Mouse (Mus musculus) cerebellum, adult 11 months (tissue): ENCODE results near the gene Wdr72.
A peak's percentile ranks its signal among the peaks of the same experiment; 100 is the strongest.

Experiments used
- DNase-seq: peaks from one replicate; pipeline ENCODE4 v3.0.0; 2022

Wdr72 gene

DNA sequence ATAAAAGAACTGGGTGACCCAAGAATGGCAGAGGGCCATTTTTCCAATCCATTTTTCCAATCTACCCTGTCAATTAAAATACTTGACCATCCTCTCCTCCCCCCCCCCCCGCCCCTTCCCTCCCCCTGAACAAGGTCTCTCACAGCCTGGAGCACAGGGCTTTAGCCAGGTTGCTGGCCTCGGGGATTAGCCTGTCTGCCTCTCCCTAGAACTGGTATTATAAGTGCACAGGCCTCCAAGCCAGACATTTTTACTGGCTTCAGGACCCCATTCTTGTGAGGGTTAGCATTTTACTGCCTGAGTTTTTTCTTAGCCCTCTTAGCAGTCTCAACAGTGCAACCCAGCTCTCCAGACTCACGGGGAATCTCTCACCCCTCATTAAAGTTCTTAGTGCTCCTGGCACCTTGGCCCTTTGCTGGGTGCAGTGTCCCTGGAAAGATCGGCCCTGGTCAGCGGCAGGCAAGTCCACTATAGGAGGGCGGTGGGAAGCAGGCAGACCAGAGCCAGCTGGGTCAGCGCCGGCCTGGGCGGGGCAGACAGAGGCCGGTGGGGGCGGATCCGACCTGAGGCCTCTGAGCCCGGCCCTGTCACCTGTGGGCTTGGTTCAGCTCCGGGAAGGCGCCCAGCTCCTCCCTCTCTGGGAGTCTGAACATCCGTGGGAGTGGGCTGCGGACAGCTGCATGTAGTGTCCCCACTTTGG is at the start of gene Wdr72:
Wdr72 (plus strand) TSS at position 596 of the 700 bp plus-strand sequence.
- no peak for DNase-seq

DNA sequence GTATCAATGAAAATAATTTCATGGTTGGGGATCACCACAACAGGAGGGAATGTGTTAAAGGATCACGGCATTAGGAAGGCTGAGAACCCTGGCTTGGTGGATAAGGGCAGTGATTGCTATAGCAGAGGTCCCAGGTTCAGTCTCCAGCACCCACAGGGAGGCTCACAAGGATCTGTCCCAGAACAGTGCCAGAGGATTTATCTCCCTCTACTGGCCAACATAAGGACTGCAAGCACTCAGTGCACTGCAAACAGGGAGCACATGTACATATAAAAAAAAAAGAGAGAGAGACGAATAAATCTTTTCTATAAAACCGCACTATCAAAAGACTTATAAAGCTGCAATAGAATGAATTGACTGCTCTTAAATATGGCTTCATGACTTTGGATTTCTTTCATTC is 43.9 kb upstream of the Wdr72 start:
- no peak for DNase-seq

DNA sequence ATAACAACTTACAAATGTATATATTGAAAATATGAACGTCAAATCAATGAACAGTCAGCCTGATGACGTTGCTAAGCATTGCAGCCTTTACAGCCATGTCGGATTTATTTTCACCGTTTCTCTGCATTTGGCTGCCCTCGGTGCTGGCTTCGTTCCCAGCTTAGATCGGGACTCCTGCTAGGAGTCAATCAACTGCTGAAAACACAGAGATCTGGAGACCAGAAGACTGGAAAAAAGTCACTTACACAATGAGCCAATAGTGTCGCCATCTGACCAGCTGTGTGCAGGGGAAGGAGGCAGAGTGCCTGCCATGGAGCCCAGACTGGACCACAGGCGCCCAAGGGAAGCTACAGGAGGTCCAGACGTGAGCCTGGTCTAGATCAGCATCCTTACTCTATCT is 43.4 kb upstream of the Wdr72 start:
- no peak for DNase-seq

DNA sequence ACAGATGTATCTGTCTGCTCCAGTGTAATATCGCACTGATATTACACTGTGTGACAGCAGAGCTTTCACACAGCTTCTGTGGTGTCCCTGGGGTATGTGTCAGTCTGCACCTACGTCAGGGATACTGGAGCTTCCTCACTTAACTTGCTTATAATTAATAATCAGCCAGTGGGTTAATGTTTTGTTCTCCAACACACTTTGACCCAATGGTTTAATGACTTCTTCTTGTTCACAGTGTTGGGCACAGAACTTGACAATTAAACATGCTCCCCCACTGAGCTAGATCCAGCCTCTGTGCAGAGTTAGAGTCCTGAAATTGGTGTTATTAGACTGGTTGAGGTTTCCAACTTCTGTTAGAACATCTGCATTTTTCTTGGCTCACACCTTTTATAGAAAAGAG is 34.2 kb upstream of the Wdr72 start:
- no peak for DNase-seq

DNA sequence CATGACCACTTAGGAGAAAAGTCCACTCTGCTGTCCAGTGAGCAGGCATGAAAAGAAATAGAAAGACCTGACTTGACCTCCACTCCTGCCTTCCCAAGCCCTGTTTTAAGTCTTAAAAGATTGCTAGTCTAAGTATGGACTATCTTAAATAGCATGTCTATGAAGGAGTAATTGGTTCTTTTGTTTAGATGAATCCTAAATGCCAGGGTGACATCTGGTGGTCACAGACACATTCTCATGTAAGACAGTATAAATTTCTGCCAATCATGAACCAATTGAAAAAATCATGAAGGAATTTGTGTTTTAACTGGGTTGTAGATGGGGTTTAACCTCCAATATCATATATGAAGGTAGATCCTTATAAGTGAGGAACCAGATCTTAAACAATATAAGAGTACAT is 31.7 kb upstream of the Wdr72 start:
- DNase-seq = no peak

DNA sequence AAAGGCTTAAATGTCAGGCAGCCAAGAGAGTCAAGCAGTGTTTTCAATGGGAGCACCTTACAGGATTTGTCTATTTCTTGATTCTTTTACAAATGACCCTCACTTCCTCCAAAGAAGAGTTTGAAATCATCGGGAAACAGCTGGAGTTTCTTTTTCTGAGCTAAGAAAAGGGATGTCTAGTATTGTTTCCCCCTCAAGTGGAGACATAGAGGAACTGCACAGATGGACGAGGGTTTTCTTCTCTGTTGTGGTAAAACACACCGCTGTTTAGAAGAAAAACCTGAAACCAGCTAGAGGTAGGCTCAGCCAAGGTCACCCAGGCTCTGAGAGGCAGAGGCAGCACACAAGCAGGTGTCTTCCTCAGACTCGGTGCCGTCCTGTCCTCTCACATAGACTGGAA is 29.9 kb upstream of the Wdr72 start:
- DNase-seq = no peak

DNA sequence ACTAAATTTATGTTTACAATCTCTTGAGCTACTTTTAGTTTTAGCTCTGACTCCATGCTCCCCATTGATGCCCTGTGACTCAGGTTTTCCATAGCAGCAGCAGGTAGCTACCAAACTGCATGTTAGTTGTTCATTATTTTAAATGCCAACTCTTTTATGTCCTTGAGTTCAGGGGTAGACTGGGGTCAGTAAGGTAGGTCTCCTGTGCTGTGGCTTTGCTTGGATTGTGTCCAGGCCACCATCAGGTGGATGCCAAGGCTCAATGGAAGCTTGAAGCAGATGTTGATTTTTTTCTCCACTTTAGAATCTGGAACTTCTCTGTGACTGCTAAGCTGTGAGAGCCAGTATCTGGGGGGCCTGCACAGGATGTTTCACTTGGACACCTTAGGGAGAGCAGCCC is 8.6 kb upstream of the Wdr72 start:
- DNase-seq = no peak

DNA sequence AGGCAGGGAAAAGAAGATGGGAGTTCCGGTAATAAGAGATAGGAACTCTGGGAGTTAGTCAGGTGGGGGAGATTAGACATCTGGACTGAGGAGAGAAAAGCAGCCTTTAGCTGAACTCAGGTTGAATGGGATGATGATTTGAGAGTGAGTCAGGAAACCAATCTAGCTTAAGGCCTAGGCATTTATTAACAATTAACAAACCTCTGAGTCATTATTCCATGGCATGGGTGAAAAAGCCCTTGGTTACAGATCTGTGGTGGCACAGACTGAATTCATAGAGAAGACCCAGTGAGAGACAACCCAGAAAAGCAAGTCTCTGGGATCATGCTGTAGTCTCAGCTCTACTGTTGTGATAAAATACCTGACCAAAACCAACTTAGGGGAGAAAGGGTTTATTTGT is 7.5 kb upstream of the Wdr72 start:
- no peak for DNase-seq

DNA sequence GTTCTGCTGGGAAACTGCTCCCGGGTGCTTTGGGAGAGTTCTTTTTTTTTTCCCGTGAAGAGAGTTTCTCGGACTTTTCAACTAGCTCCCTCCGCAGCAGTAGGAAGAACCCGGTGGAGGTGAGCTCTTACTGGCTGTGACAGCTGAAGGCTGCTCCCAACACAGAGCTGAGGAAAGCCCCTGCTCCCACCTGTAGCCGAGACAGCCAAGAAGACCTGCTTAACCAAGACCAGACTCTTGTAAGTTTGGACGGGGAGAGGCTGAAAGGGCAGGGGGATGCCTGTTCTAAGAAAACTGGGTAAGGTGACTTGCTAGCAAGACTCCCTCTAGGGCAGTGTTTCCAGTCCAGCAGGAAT is 283 bp downstream of the Wdr72 start:
- DNase-seq = no peak

DNA sequence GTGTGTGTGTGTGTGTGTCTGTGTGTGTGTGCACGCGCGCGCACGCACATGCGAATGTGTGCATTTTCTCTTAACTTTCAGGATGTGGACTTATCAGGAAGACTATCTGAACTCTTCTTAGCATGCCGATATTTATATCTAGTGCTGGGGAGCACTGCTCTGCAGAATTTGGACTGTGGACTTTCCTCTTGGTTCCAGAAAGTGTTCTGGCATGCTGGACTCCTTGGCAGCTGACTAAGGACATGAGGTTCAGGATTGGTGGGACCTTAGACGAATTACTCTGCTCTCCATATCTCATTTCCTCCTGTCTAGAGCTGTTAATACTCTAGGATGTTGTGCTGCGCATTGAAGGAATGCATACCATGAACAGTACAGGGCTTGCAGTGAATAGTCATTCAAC is 2.4 kb downstream of the Wdr72 start:
- no peak for DNase-seq

DNA sequence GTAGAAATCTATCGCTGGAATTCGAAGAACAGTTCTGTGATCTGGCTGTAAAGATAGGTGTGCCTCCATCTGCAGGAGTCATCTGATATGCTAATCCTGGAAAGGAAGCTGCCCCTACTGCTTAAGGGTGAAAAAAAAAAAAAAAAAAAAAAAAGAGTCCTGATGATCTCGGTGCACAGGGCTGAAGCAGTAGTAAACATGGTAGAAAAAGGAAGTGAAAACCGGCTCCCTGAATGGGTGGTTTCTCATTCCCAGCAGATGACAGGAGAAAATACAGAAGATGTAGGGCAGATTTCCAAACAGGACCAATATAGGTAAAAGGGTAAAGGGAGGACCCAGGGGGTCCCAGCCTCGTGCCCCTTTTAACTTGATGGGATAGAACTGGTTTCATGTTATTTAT is 16.1 kb downstream of the Wdr72 start:
- no peak for DNase-seq

DNA sequence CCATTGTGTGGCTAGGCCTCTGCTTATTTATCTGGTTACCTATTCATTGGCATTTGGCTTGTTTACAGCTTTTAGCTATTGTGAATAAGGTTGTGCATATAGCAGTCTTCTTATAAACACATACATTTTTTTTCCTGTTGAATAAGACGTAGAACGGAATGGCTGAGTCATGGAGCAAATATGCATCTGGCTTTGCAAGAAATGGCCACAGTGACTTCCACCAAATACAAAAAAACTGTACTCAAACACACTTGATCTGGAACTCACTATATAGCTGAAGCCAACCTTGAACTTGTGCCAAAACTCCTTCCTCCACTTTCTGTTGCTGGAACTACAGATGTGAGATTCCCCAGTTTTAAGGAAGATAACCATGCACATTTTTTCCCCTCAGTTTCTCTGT is 23.9 kb downstream of the Wdr72 start:
- DNase-seq = no peak

DNA sequence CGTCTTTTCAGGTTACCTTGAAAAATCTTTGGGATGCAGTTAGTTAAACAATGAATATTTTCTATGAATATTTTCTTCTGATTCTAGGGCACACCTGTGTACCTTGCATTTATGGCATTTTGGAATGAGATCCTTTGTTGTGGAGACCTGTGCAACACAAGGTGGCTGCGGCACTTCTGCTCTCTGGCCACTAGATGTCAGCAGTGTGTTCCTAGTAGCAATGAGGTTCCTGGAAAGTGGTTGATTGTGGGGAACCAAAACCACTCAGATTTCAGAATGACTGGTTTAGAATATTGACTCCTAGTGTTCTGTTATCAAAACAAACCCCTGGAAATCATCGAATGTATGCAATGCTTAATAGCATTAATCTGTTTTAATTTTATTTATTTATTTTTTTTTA is 31.7 kb downstream of the Wdr72 start:
- peak; percentile 20 for DNase-seq

DNA sequence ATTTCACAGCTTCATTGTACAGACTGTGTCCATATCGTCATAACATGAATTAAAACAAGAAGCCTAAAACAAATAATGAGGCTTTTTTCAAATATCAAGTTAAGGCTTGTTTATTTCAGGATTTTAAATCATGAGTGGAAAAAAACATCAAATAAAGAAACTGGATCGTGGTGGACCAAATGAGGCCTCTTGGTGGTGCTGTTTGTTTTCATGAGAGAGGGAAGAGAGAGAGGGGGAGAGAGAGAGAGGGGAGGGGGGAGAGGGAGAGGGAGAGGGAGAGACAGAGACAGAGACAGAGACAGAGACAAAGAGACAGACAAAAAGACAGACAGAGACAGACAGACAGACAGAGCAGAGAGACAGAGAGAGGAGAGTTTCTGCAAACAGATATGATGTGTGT is 32.5 kb downstream of the Wdr72 start:
- DNase-seq = no peak

DNA sequence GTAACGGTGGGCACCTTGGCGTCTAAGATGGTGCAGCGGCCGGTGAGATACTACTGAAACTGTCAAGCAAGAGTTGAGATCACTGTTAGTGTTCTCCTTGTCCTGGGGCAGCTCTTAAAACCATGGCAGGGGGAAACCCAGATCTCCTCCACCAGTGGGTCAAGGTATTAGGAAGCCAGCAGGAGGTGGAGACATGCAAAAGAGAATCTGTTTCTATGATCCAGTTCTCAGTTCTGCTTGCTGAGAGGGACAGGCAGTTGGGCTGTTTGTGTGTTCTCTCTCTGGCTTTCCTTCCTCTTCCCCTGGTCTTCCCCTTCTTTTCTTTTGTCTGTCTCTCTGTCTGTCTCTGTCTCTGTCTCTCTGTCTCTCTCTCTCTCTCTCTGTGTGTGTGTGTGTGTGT is 35.0 kb downstream of the Wdr72 start:
- DNase-seq = no peak

DNA sequence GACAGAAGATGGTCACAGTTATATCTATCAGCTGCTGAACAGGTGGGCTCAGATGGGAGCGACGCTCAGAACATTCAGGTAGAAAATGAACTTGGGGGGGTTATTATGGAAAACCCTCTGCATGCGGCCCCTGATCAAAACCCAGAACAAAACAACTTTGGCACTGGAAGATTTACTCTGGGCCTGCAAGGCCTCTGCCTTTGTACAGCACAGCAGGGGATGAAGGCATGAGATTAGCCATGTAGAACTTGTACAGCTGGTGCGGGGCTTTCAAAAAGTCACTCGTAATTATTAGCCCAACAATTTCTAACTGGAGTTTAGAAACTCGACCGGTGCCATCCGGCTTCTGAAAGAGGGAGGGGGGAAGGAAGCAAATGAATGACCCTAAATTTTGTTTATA is 38.1 kb downstream of the Wdr72 start:
- no peak for DNase-seq

DNA sequence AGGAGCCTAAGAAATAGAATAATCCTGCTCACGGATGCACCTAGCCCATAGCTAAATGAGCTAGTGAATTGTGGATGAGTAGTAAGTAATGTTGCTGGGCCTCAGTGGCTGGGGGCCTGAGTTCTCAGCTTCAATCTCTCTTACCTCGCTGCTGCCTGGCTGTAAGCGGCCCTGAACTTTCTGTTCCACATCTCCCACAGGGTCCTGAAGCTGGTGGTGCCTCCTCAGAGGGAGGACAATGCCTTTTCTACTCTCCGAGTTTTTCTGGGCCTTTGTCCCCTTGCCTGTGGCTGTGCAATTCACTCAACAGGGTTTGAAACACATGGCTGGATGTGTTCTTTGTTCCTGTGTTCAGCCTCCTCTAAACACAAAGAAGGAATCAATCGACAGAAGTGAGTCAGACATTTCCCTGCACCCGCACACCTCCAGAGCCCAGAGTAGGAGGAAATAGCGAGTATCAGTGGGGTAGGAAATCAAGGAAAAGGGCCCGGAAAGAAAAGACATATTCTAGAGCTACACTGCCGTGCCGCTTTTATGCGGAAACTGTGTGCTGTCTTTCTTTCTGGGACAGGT is 50.3 kb downstream of the Wdr72 start:
- DNase-seq = no peak

DNA sequence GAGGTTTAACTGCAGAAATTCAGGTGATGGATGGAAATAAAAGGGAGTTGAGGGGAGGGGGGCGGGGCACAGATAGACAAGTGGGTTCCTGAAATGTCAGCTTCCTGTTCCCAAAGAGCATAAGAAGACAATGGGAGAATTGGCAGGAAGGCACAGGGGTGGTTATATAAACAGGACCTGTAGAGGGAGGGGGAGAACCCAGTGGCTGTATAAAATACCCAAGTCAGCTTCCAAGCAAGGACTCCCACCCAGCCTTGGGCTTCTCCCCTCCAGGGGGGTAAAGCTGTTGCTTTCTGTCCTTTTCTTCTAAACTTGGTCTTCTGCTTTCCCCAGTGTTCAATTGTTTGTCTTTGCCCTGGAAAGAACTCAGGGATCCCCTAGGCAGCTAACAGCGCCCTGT is 55.5 kb downstream of the Wdr72 start:
- DNase-seq = no peak

DNA sequence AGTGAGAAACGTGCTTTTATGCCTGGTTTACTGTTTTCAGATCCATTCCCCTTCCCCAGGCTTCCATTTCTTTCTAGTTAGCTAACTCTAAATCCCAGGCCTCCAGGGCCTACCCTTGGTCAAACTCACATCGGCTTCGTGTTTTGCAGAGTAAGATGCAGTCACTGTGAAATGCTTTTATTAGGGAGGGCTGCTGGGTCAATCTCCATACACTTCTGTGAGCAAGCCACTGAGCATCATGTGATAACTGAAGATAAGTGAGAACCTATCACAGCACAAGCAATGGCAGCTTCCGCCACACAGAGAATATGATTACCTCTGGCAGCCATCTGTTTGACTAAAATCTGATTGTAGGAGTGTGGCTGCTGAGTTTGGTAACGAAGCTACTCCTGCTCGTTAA is 59.7 kb downstream of the Wdr72 start:
- DNase-seq = no peak

DNA sequence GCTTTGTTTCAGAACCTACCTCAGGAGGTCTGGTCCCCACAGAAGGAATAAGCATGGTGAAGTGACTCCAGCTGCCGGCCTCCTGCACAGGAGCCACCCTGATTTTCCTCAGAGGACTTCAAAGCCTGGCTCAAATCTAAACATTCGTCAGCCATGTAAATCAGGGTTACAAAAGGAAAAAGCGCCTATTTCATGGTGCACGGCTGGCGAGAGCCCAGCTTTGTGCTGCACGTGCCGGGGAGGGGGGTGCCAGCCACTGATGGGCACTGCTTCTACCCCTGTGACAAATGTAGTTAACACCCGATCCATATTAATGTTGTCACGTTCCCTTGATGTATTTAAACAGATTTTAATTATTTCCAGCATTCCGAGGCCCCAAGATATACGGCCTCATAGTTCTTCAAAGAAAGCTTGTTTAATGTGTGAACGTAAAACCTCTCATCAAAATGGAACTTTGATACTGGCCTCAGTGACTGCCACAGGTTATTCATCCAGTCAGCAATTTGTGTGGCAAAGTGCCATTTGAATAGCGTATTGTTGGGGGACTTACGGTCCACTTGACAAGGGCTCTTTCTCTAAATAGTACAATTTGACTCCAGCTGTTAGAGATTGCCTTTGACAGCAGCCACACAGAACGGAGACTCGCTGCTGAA is 76.7 kb downstream of the Wdr72 start:
- DNase-seq = no peak

DNA sequence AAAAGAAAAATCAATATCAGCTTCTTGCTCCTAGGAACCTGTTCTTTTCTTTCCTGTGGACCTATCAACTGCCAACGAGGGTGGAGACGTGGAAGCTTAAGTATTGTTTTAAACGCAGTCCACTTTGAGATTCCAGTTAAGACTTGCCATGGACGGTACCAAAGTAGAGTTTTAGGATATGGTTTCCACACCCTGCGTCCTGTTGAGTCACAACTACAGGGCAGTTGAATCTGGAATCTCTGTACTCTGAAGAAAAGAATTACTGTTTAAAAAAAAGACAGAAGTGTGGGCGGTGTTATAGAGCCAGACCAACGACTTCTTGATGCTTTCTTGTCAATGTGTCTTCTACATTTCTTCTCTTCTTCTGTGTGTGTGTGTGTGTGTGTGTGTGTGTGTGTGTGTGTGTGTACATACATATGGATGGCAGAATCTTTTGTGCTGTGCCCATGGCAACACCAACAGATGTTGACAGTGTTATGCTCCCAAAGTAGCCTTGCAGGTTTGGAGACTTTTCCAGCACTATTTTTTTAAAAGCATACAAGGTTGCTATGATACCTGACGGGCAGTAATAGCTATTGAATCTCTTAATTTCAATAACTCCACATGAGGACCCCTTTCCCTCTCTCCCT is 77.4 kb downstream of the Wdr72 start:
- no peak for DNase-seq

DNA sequence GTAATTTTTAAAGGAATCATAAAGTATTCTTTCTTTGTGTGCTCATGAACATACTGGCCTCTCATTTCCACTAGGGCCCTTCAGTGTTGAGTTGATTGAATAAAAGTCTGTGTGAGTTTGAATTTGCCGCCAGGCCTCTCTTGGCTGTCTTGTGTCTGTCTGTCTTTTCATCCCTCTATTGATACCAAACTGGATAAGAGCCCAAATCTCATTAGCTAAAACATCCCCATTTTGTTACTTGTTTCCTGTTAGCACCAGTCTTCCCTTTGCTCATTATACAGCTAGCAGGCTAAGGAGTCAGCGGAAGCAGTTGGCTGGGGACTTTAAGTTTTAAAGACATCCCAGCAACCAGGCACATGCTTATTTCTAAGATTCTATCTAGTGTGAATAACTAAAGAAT is 84.7 kb downstream of the Wdr72 start:
- DNase-seq = no peak

DNA sequence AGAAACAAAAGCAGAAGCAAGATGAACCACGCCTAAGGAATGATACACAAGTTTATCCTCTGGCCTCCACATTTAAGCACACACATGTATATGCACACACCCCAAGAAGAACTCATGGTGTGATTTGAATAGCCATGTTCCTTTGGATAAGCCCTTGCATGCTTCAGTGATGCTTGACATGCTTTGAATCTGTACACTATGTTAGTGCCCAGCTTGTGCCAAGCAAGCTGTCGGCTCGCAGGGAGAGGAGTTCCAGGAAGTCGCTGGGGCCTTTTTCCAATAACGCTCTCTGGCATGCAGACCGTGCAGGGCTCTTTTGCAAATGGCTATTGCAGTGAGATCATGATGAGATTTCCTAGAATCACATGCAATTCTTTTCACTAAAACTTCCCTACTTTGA is 118.1 kb downstream of the Wdr72 start:
- no peak for DNase-seq

DNA sequence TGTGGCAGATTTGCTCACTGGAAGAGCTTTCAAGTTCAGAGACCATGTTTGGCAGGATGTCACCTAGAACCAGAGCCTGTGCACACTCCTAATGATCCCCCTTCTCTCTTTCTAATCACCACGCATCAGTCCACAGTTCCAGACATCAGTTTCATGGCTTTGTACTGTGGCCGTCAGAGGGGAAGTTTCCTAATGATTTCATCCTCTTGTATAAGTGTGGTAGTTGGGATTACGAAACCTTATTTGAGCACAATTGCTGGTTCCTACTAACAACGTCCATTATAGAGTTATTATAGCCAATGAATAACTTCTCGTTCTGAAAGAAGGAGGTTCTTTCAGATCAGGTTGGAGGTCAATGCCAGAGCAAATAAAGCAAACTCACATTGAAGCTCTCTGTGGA is 131.1 kb downstream of the Wdr72 start:
- no peak for DNase-seq
